In genomic region chr9:120527270-120527669, GRCm38 (mm10) we compare ENCODE assay signal across 32 mouse cellular contexts. TPM values are rescaled to one million over a fixed set of nuclear protein-coding genes. Genes with fewer than 3 reads are reported as not detected.
DNase-seq lines count a peak whose midpoint lies in the region; ATAC-seq lines count a peak whose summit lies in the region.
"Had no signal": no experiment of that assay in that cellular context is flagged by ENCODE, and none has a peak within 500 bp of the region (broad histone marks: within the 10 kb centered on the region; RNA-seq: fewer than 3 reads in every experiment).

No protein-coding gene starts in this region.

- H3K27ac ChIP-seq in stomach, embryonic 16.5 days (ENCODE audit: low read length), result peak overlapping the region; percentile 58
- H3K27ac ChIP-seq in forebrain, embryonic 13.5 days, result no peak overlapping the region
- H3K27ac ChIP-seq: embryonic facial prominence, embryonic 12.5 days; embryonic facial prominence, embryonic 15.5 days; forebrain, embryonic 12.5 days; hindbrain, embryonic 12.5 days; hindbrain, embryonic 15.5 days had no signal

- H3K27me3 ChIP-seq in stomach, embryonic 16.5 days (ENCODE audit: control insufficient read depth, insufficient read depth, low read length), result no peaks in the 10 kb centered on the region
- H3K27me3 ChIP-seq in forebrain, embryonic 13.5 days, result no peaks in the 10 kb centered on the region
- H3K27me3 ChIP-seq: embryonic facial prominence, embryonic 12.5 days; embryonic facial prominence, embryonic 15.5 days; forebrain, embryonic 12.5 days; hindbrain, embryonic 12.5 days; hindbrain, embryonic 15.5 days had no signal

- H3K9ac ChIP-seq in stomach, embryonic 16.5 days (ENCODE audit: low read length), result no peak overlapping the region
- no peak overlapping the region for H3K9ac ChIP-seq in forebrain, embryonic 13.5 days
- H3K9ac ChIP-seq: embryonic facial prominence, embryonic 12.5 days; embryonic facial prominence, embryonic 15.5 days; forebrain, embryonic 12.5 days; hindbrain, embryonic 12.5 days; hindbrain, embryonic 15.5 days had no signal

- DNase-seq in retina, embryonic 14.5 days (ENCODE audit: low spot score), result peak; percentile 11
- no peak for DNase-seq in retina, postnatal 1 day
- peak; percentile 26 for DNase-seq in brain, adult 2 months (ENCODE audit: low read depth, low spot score)
- no peak for DNase-seq in layer of hippocampus, postnatal 10 days (ENCODE audit: low spot score in 2 of 2)
- DNase-seq in liver, result no peak
- DNase-seq: adrenal gland, adult 8-10 months; adrenal gland, postnatal 25 days; cerebellum, adult 11 months; cerebellum, adult 2 months; cerebellum, adult 9-11 months; cerebellum, postnatal 25 days; gastrocnemius, postnatal 14 days; heart, adult 11 months had no signal

- peak; percentile 23; the same call in 1 of the 2 replicates for ATAC-seq in megakaryocyte progenitor cell, adult 5-6 weeks (replicated peaks; ENCODE audit: poor library complexity)
- ATAC-seq in stomach, embryonic 16.5 days (ENCODE audit: insufficient read depth, low FRiP score), result peak; percentile 62; the same call in 1 of the 2 replicates
- no peak for ATAC-seq in forebrain, embryonic 13.5 days
- ATAC-seq: forebrain, embryonic 16.5 days had no signal

- no peaks in the 10 kb centered on the region for H3K4me1 ChIP-seq in stomach, embryonic 16.5 days (ENCODE audit: control insufficient read depth, insufficient read depth, low read length)
- H3K4me1 ChIP-seq in forebrain, embryonic 13.5 days, result 0 out of 2 replicates have a peak, but pooled peaks cover 7% of the 10 kb centered on the region
- H3K4me1 ChIP-seq: embryonic facial prominence, embryonic 12.5 days; embryonic facial prominence, embryonic 15.5 days; hindbrain, embryonic 12.5 days; hindbrain, embryonic 15.5 days had no signal

- no peaks in the 10 kb centered on the region for H3K9me3 ChIP-seq in stomach, embryonic 16.5 days (replicated peaks; ENCODE audit: control insufficient read depth, low read length)
- H3K9me3 ChIP-seq in forebrain, embryonic 13.5 days (replicated peaks), result no peaks in the 10 kb centered on the region
- H3K9me3 ChIP-seq: embryonic facial prominence, embryonic 12.5 days; embryonic facial prominence, embryonic 15.5 days; forebrain, embryonic 12.5 days; hindbrain, embryonic 12.5 days; hindbrain, embryonic 15.5 days had no signal

- H3K36me3 ChIP-seq in stomach, embryonic 16.5 days (ENCODE audit: control insufficient read depth, insufficient read depth, low read length), result no peaks in the 10 kb centered on the region
- H3K36me3 ChIP-seq in forebrain, embryonic 13.5 days (ENCODE audit: poor library complexity, severe bottlenecking), result no peaks in the 10 kb centered on the region
- H3K36me3 ChIP-seq: embryonic facial prominence, embryonic 12.5 days; embryonic facial prominence, embryonic 15.5 days; forebrain, embryonic 12.5 days; hindbrain, embryonic 12.5 days; hindbrain, embryonic 15.5 days had no signal

- 68% methylated on average over 4 of the region's 4 CpGs for WGBS in stomach, embryonic 16.5 days
- 23% methylated on average over 4 of the region's 4 CpGs for WGBS in forebrain, embryonic 13.5 days

- H3K4me3 ChIP-seq in stomach, embryonic 16.5 days (replicated peaks; ENCODE audit: low read length), result no peak overlapping the region
- no peak overlapping the region for H3K4me3 ChIP-seq in forebrain, embryonic 13.5 days
- H3K4me3 ChIP-seq: embryonic facial prominence, embryonic 12.5 days; embryonic facial prominence, embryonic 15.5 days; erythroblast, embryonic 14.5 days; forebrain, embryonic 12.5 days; hindbrain, embryonic 12.5 days; hindbrain, embryonic 15.5 days had no signal

- H3K4me2 ChIP-seq in stomach, embryonic 16.5 days (ENCODE audit: low read depth, low read length), result no peak overlapping the region
- H3K4me2 ChIP-seq in forebrain, embryonic 13.5 days, result no peak overlapping the region
- H3K4me2 ChIP-seq: embryonic facial prominence, embryonic 12.5 days; embryonic facial prominence, embryonic 15.5 days; forebrain, embryonic 12.5 days; heart, embryonic 11.5 days; hindbrain, embryonic 12.5 days; hindbrain, embryonic 15.5 days had no signal

RNA-seq across cellular contexts. Expression of gene Entpd3, which starts 12.3 kb away (rescaled TPM):
- not detected in 2 replicates for total RNA-seq in megakaryocyte progenitor cell, adult 5-6 weeks (2015)
- not detected in 2 replicates for total RNA-seq in megakaryocyte progenitor cell, adult 5-6 weeks (2017)
- polyA plus RNA-seq in stomach, embryonic 16.5 days (2015; fragmentation: Nextera tagmentation; extraction: Ambion mirVana), result 5.4 and 5.6 TPM in 2 replicates
- polyA plus RNA-seq in forebrain, embryonic 13.5 days (2015; fragmentation: Nextera tagmentation; extraction: Ambion mirVana), result 0.30 and 0.49 TPM in 2 replicates
- total RNA-seq in layer of hippocampus, postnatal 10 days (2021), result 1 to 10 TPM; 3.9 to 4.1 TPM
- total RNA-seq: common myeloid progenitor, adult 5-6 weeks; gastrocnemius, adult 18-20 months; gastrocnemius, postnatal 14 days; gastrocnemius, postnatal 4 days; heart, adult 8-10 months; heart, postnatal 25 days; hematopoietic stem cell, adult 5-6 weeks had no signal
- polyA plus RNA-seq: heart, embryonic 14.5 days; heart, postnatal 0 days had no signal

RNA-seq across cellular contexts. Expression of gene Eif1b, which starts 35.2 kb away (rescaled TPM):
- 61.7 and 79.5 TPM in 2 replicates for total RNA-seq in megakaryocyte progenitor cell, adult 5-6 weeks (2015)
- total RNA-seq in megakaryocyte progenitor cell, adult 5-6 weeks (2017), result 93.5 and 120 TPM in 2 replicates
- polyA plus RNA-seq in stomach, embryonic 16.5 days (2015; fragmentation: Nextera tagmentation; extraction: Ambion mirVana), result 129 and 138 TPM in 2 replicates
- 434 and 500 TPM in 2 replicates for polyA plus RNA-seq in forebrain, embryonic 13.5 days (2015; fragmentation: Nextera tagmentation; extraction: Ambion mirVana)
- 100 to 1,000 TPM; 158 to 211 TPM for total RNA-seq in layer of hippocampus, postnatal 10 days (2021)

RNA-seq across cellular contexts. Expression of gene Rpl14, which starts 44.0 kb away (rescaled TPM):
- 2,102 and 2,150 TPM in 2 replicates for total RNA-seq in megakaryocyte progenitor cell, adult 5-6 weeks (2015)
- 2,250 and 2,701 TPM in 2 replicates for total RNA-seq in megakaryocyte progenitor cell, adult 5-6 weeks (2017)
- 689 and 823 TPM in 2 replicates for polyA plus RNA-seq in stomach, embryonic 16.5 days (2015; fragmentation: Nextera tagmentation; extraction: Ambion mirVana)
- 544 and 592 TPM in 2 replicates for polyA plus RNA-seq in forebrain, embryonic 13.5 days (2015; fragmentation: Nextera tagmentation; extraction: Ambion mirVana)
- 100 to 1,000 TPM; 340 to 352 TPM for total RNA-seq in layer of hippocampus, postnatal 10 days (2021)

Comparison
In these comparisons a context has a peak if more than half of its experiments do, and no peak if none do; other contexts are left out.
1. DNase-seq: peak in retina, embryonic 14.5 days (single experiment) and brain, adult 2 months (single experiment); none in retina, postnatal 1 day (single experiment), layer of hippocampus, postnatal 10 days (0 of 2) and liver (single experiment).
2. RNA of gene Entpd3, which starts 12.3 kb away (total RNA-seq): 3.9 to 4.1 TPM in layer of hippocampus, postnatal 10 days; not detected in megakaryocyte progenitor cell, adult 5-6 weeks; every median in the first group is over 4 times any median in the second.
3. RNA of gene Rpl14, which starts 44.0 kb away (total RNA-seq): 2,102 to 2,701 TPM in megakaryocyte progenitor cell, adult 5-6 weeks; 340 to 352 TPM in layer of hippocampus, postnatal 10 days; every median in the first group is over 4 times any median in the second.